Mouse (Mus musculus) lung, postnatal 0 days (tissue): Measurements from ENCODE around the gene Malrd1. TPM values are rescaled to one million over a fixed set of nuclear protein-coding genes. Genes with fewer than 3 reads are reported as not detected.
"Not testable (repeated sequence)": the region's sequence is repeated elsewhere in the genome, so short reads cannot be mapped to it uniquely, and the experiment has no call there.

Experiments used
- ATAC-seq: fragments of 200-750 bp; cut with Nextera tagmentation; 2 replicates; pipeline ENCODE4 v1.8.0; 2017; ENCODE audit warnings: moderate library complexity
- DNase-seq: peaks from one replicate; pipeline ENCODE4 v3.0.0-alpha.2; 2016; ENCODE audit warnings: low spot score
- H3K27ac ChIP-seq: fragments of 300-500 bp; sonication (generic); 2 replicates; pipeline ENCODE4 v1.5.1; 2014; ENCODE audit warnings: antibody characterized with exemption, mild to moderate bottlenecking, low read length, mixed read lengths
- H3K27me3 ChIP-seq: fragments of 300-500 bp; sonication (generic); replicated peaks from 2 replicates; pipeline ENCODE4 v1.6.1; 2014; ENCODE audit warnings: low read length, mixed read lengths; ENCODE audit not compliant: insufficient read depth
- H3K36me3 ChIP-seq: fragments of 300-500 bp; sonication (generic); 2 replicates; pipeline ENCODE4 v1.6.1; 2014; ENCODE audit warnings: low read length, mixed read lengths; ENCODE audit not compliant: insufficient read depth
- H3K4me1 ChIP-seq: fragments of 300-500 bp; sonication (generic); 2 replicates; pipeline ENCODE4 v1.6.1; 2014; ENCODE audit warnings: antibody characterized with exemption, low read depth, low read length, mixed read lengths; ENCODE audit not compliant: insufficient read depth
- H3K4me2 ChIP-seq: fragments of 300-500 bp; sonication (generic); replicated peaks from 2 replicates; pipeline ENCODE4 v1.6.1; 2014; ENCODE audit warnings: low read depth, mild to moderate bottlenecking, low read length, moderate library complexity, mixed read lengths
- H3K4me3 ChIP-seq: fragments of 300-500 bp; sonication (generic); 2 replicates; pipeline ENCODE4 v1.5.1; 2014; ENCODE audit warnings: low read depth, low read length
- H3K9ac ChIP-seq: fragments of 300-500 bp; sonication (generic); replicated peaks from 2 replicates; pipeline ENCODE4 v1.6.1; 2014; ENCODE audit warnings: low read depth, mild to moderate bottlenecking
- H3K9me3 ChIP-seq: fragments of 300-500 bp; sonication (generic); 2 replicates; pipeline ENCODE4 v1.6.1; 2016; ENCODE audit warnings: low read length, mixed read lengths
- CTCF ChIP-seq: IDR thresholded peaks from 2 replicates; pipeline ENCODE4 v1.5.1; 2016; ENCODE audit warnings: antibody characterized with exemption, mild to moderate bottlenecking
- EP300 ChIP-seq: IDR thresholded peaks from 2 replicates; pipeline ENCODE4 v1.6.1; 2016; ENCODE audit warnings: antibody characterized with exemption, mild to moderate bottlenecking, control low read depth
- whole genome bisulfite sequencing: fragments of 180-500 bp; shearing (Covaris S2); extraction: QIAGEN DNeasy Blood & Tissue Kit; methylation state at CpG from one replicate; pipeline ENCODE4 v1.1.7; 2014; 5-methylcytosine and 5-hydroxymethylcytosine counted together
- polyA plus RNA-seq: library from polyadenylated mRNA; unstranded; fragments of >200 nt; fragmentation: Nextera tagmentation; extraction: Ambion mirVana; gene quantifications from 2 replicates; pipeline ENCODE4 v1.2.1, GENCODE M21; 2015

Gene Malrd1
- polyA plus RNA-seq, 1 experiment from 2014 or later = not detected

DNA sequence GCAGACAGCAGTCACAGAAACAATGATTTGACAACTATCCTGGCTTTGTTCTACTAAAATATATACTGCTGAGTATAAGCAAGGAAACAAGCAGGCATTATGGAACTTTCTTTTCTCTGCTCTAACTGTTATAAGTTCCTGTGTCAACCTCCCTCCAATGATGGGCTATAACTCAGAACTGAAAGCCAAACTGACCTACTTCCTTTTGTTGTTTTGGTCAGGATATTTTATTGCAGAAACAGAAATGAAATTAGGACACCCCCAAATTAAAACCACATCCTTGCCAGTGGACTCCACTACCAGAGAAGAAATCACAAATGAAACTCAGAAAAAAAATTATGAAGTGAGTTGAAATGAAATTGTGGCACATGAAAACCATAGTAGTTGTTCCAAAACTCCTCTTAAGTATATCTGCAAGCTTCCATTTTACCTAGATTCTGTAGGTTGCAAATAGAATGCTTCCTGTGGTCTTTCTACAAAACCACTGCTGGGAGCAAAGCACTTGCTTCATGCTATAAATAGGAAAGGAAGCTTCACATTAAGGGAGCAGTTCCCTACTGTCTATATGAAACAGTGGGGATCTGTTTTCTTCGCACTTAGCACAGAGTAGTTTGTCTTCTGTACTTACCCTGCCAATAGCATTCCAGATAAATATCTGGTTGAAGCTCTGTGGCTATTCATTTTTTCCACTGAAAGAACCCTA lies 367.3 kb downstream of the Malrd1 start:
- 71% methylated on average over 1 of the region's 1 CpGs for WGBS
- Histone ChIP-seq H3K4me2 (no peak overlapping the region), H3K36me3 (no peaks in the 10 kb centered on the region), H3K27ac (no peak overlapping the region), H3K9ac (no peak overlapping the region), H3K9me3 (no peaks in the 10 kb centered on the region), H3K4me3 (no peak overlapping the region), H3K27me3 (no peaks in the 10 kb centered on the region), H3K4me1 (no peaks in the 10 kb centered on the region)
- TF ChIP-seq EP300 (no peak), CTCF (no peak)
- no peak for ATAC-seq
- no peak for DNase-seq

DNA sequence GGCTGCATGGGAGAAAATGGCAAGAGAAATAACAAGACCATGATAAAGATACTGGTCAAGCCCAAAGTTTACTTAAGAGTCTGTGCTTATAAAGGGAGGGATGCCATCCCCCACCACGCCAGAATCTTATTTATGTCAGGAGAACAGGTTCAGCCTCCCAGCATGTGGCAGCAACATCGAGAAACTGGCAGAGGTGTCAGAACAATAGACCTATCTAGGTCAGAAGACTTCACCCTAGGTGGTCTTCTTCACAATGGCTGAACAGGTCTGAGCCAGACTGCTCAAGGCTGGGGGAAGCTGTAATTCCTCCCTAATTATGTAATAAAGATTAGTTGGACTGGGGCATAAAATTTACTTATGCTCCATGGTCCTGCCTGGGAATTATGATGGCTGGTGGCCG lies 399.2 kb downstream of the Malrd1 start:
- no peaks in the 10 kb centered on the region for H3K27me3 ChIP-seq
- WGBS = 48% methylated on average over 3 of the region's 3 CpGs
- H3K4me1 ChIP-seq = no peaks in the 10 kb centered on the region
- H3K4me3 ChIP-seq = no peak overlapping the region
- DNase-seq (no peak), ATAC-seq (no peak)
- no peak overlapping the region for H3K27ac ChIP-seq
- no peak overlapping the region for H3K9ac ChIP-seq
- H3K4me2 ChIP-seq = no peak overlapping the region
- no peaks in the 10 kb centered on the region for H3K36me3 ChIP-seq
- H3K9me3 ChIP-seq = no peaks in the 10 kb centered on the region
- no peak for TF ChIP-seq CTCF
- TF ChIP-seq EP300 = no peak

DNA sequence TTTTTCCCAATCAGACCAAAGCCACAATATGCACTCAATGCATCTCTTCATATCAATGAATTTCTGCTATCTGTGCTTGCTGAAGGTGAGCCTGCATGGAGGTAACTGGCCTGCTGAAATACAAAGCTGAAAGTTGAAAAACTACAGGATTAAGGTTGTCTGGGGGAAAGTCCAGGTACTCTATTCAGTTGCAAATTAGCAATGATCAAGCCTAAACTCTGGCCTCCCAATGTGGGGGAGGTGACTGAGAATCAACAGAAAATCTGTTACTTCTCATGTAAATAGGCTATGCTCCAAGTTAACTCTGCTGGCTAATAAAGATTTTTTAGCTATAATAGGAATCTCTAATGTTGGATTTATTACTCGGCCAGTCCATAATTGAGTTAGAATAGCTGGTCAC lies 399.8 kb downstream of the Malrd1 start:
- ATAC-seq (no peak), DNase-seq (no peak)
- Histone ChIP-seq H3K36me3 (no peaks in the 10 kb centered on the region), H3K27me3 (no peaks in the 10 kb centered on the region), H3K4me1 (no peaks in the 10 kb centered on the region), H3K4me3 (no peak overlapping the region), H3K27ac (no peak overlapping the region), H3K9ac (no peak overlapping the region), H3K4me2 (no peak overlapping the region), H3K9me3 (no peaks in the 10 kb centered on the region)
- no peak for TF ChIP-seq CTCF
- no peak for TF ChIP-seq EP300
- WGBS = 66% methylated on average over 1 of the region's 1 CpGs

DNA sequence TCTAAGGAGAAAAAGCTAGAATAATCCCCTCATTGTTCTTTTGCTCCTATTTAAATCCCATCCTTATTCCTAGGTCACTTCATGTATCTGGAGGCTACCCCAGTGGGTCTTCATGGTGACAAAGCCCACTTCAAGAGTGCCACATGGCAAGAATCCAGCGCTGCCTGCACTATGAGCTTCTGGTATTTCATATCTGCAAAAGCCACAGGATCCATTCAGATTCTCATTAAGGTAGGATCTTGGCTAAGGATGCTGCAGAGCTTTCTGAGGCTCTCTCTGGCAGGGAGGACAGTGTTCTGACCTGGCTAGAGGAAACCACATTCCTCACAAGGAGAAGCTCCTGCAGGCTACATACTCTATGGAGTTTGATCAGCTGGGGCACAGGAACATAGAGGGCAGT lies 405.2 kb downstream of the Malrd1 start:
- DNase-seq (no peak), ATAC-seq (no peak)
- no peaks in the 10 kb centered on the region for H3K9me3 ChIP-seq
- no peaks in the 10 kb centered on the region for H3K36me3 ChIP-seq
- no peak overlapping the region for H3K27ac ChIP-seq
- no peak overlapping the region for H3K9ac ChIP-seq
- 78% methylated on average over 1 of the region's 1 CpGs for WGBS
- no peaks in the 10 kb centered on the region for H3K27me3 ChIP-seq
- H3K4me1 ChIP-seq = no peaks in the 10 kb centered on the region
- H3K4me2 ChIP-seq = no peak overlapping the region
- no peak overlapping the region for H3K4me3 ChIP-seq
- TF ChIP-seq EP300 = no peak
- no peak for TF ChIP-seq CTCF

DNA sequence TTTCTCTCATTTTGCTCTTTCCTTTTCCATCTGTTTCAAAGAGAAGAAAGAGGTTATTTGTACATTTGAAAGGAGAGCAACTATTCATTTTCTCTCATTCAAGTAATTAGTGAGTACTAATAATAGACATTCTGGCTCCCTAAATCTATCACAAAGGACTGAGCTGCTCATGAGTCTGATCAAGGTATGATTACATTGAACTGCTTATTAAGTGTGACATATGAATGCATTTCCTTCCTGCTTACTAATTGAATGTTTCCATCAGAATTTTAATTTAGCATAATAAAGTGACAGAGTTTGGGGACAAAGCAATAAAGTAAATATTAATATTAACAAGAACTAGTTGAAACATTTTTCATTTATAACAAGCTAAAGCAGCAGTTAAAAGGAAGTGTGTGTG lies 405.6 kb downstream of the Malrd1 start:
- DNase-seq = no peak
- Histone ChIP-seq H3K4me3 (no peak overlapping the region), H3K9me3 (no peaks in the 10 kb centered on the region), H3K9ac (no peak overlapping the region), H3K4me2 (no peak overlapping the region), H3K36me3 (no peaks in the 10 kb centered on the region), H3K27ac (no peak overlapping the region), H3K4me1 (no peaks in the 10 kb centered on the region), H3K27me3 (no peaks in the 10 kb centered on the region)
- ATAC-seq = no peak
- no peak for TF ChIP-seq CTCF
- no peak for TF ChIP-seq EP300

DNA sequence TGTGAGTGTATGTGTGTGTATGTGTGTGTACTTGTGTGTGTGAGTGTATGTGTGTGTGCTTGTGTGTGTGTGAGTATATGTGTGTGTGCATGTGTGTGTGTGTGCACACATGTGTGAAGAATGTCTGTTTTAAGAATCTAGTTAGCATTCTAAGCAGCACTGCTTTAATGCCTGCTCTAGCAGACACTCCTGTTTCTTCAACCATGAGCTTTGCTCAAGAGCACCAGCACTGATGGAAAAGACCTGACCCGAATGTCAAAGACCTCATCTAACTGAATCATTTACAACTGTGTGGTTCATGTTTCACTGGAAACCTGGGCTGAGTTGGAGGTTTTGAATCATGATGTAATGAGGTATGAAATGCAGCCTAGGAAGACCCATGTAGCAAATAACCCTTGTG lies 406.1 kb downstream of the Malrd1 start:
- Histone ChIP-seq H3K4me1 (no peaks in the 10 kb centered on the region), H3K27me3 (no peaks in the 10 kb centered on the region), H3K36me3 (no peaks in the 10 kb centered on the region), H3K9ac (no peak overlapping the region), H3K4me2 (no peak overlapping the region), H3K27ac (no peak overlapping the region), H3K4me3 (no peak overlapping the region), H3K9me3 (no peaks in the 10 kb centered on the region)
- 66% methylated on average over 1 of the region's 1 CpGs for WGBS
- DNase-seq = no peak
- TF ChIP-seq EP300 (no peak), CTCF (no peak)
- ATAC-seq = no peak

DNA sequence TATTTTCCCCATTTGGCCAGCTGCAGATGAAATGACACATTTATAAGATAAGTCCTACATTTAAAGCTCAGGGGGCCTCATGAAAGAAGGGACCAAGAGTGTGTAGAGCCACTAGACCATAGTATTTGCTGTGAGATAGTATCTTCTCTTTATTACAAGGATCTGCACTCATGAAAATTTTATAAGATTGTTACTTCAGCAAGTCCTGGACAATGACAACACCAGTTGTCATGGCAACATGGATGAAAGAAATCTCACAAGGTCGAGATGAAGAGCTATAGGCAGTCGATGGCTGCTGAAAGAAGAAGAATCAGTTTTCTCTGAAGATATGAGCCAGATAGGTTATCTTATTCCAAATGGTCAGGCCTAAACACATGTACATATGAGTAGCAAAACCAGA lies 476.6 kb downstream of the Malrd1 start:
- Histone ChIP-seq H3K9me3 (no peaks in the 10 kb centered on the region), H3K36me3 (no peaks in the 10 kb centered on the region), H3K27ac (no peak overlapping the region), H3K4me1 (no peaks in the 10 kb centered on the region), H3K27me3 (no peaks in the 10 kb centered on the region), H3K9ac (no peak overlapping the region), H3K4me2 (no peak overlapping the region), H3K4me3 (no peak overlapping the region)
- 53% methylated on average over 2 of the region's 2 CpGs for WGBS
- DNase-seq (no peak), ATAC-seq (no peak)
- no peak for TF ChIP-seq CTCF
- TF ChIP-seq EP300 = no peak

DNA sequence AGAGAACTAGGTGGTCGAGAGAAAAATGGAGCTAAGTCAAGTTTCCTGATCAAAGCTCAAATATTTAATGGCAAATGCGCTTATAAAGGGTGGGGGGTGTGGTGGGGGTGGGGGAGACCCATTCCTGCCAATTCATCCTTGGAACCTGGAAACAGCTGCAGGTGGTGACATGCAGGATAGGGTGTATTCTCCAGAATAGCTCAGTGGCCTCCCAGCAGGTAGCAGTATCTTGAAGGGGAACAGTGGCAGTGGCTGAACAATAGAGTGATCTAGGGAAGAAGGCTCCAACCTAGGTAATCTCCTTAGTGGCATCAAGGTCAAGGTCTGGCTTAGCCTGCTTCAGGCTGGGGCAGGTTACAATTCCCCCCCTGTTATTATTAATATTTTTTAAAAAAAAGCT lies 490.8 kb downstream of the Malrd1 start:
- not testable (repeated sequence) for H3K9me3 ChIP-seq, H3K4me2 ChIP-seq, H3K36me3 ChIP-seq, H3K27ac ChIP-seq, H3K4me1 ChIP-seq, H3K4me3 ChIP-seq, ATAC-seq, H3K27me3 ChIP-seq, H3K9ac ChIP-seq, DNase-seq
- WGBS = 78% methylated on average over 2 of the region's 2 CpGs

DNA sequence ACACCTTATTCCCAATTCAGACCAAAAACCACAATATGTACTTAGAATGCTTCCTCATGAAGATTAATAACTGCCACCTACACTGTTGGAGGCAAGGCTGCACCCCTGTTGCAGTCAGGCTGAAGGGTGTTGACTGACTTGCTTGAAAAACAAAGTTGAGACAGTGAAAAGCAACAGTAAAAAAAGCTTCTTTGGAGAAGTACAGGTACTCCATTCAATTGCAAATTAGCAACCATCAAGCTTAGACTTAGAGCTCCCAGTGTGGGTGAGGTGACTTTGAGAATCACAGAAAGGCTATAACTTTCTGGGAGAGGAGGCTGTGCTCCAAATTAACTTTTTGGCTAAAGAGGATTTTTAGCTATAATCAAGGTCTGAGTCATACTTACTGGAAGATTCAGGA lies 491.4 kb downstream of the Malrd1 start:
- H3K27me3 ChIP-seq, H3K9ac ChIP-seq, H3K4me1 ChIP-seq, H3K27ac ChIP-seq, H3K4me3 ChIP-seq, ATAC-seq, DNase-seq, H3K4me2 ChIP-seq, H3K36me3 ChIP-seq, H3K9me3 ChIP-seq: not testable (repeated sequence)
